Mouse (Mus musculus) MEL (cell line): ENCODE data around the gene Zdhhc6.

ENCODE experiments used
- CHD1 ChIP-seq: IDR thresholded peaks from 2 replicates; pipeline ENCODE4 v1.6.1; 2012; ENCODE audit warnings: low read depth, mild to moderate bottlenecking, inconsistent platforms, low read length, improper control_type of control experiment
- CTCF ChIP-seq, 3 experiments: IDR thresholded peaks in 2 of 3; conservative IDR thresholded peaks in 1 of 3; 2 replicates each; pipeline ENCODE4 v1.5.1; 2011 to 2012; ENCODE audit warnings: low read length in 3 of 3, low read depth in 2 of 3, mild to moderate bottlenecking in 2 of 3, improper control_type of control experiment in 1 of 3, inconsistent platforms in 1 of 3, mixed read lengths in 1 of 3, moderate library complexity in 1 of 3; ENCODE audit not compliant: control insufficient read depth in 1 of 3, insufficient read depth in 1 of 3, poor library complexity in 1 of 3, severe bottlenecking in 1 of 3
- POLR2A ChIP-seq, 2 experiments: IDR thresholded peaks; 2 replicates each; pipeline ENCODE4 v1.6.1; 2011 to 2012; ENCODE audit warnings: low read length in 2 of 2, mild to moderate bottlenecking in 2 of 2, control low read depth in 1 of 2, improper control_type of control experiment in 1 of 2, low read depth in 1 of 2, moderate library complexity in 1 of 2; ENCODE audit not compliant: control insufficient read depth in 1 of 2, insufficient read depth in 1 of 2, poor library complexity in 1 of 2

- TF ChIP-seq CTCF (IDR thresholded peaks at IDR 0.05 in 2 of 3, conservative IDR thresholded peaks at IDR 0.05 in 1 of 3; ENCODE audit: control insufficient read depth in 1 of 3, insufficient read depth in 1 of 3, low read depth in 2 of 3, low read length in 3 of 3, poor library complexity in 1 of 3, severe bottlenecking in 1 of 3) = no peak
- no peak for TF ChIP-seq POLR2A (IDR thresholded peaks at IDR 0.05; ENCODE audit: control insufficient read depth in 1 of 2, insufficient read depth in 1 of 2, low read depth in 1 of 2, low read length in 2 of 2, poor library complexity in 1 of 2)
- no peak for TF ChIP-seq CHD1
Observed at GRCm38 (mm10) chr19:55362606-55363005, 46.8 kb upstream of the Zdhhc6 start.
